Mouse (Mus musculus) brain, adult 2 months (tissue): Measurements from ENCODE around the gene S100a8.
A peak's percentile ranks its signal among the peaks of the same experiment; 100 is the strongest.

Source experiments
- DNase-seq: peaks from one replicate; pipeline ENCODE4 v3.0.0; 2011; ENCODE audit warnings: low read depth, low spot score

The S100a8 gene

DNA sequence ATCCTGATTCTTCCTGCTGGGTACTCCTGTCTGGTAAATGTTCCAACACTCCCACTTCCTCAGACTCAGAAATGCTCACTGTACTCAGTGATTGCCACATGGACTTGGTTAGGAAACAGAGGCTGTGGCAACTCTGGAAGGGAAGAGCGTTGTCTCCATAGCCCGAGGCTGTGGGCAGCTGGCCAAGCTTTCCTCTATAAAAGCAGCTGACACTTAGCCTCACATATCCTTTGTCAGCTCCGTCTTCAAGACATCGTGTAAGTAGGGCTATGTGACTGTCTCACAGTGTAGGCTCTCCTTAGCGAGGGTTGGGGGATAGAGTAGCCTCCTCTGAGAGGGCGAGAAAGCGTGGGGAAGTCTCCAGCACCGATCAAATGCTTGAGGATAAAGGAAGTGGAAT lies at the start of gene S100a8:
S100a8 (plus strand) TSS at position 133 of the 400 bp plus-strand sequence.
- DNase-seq = no peak

DNA sequence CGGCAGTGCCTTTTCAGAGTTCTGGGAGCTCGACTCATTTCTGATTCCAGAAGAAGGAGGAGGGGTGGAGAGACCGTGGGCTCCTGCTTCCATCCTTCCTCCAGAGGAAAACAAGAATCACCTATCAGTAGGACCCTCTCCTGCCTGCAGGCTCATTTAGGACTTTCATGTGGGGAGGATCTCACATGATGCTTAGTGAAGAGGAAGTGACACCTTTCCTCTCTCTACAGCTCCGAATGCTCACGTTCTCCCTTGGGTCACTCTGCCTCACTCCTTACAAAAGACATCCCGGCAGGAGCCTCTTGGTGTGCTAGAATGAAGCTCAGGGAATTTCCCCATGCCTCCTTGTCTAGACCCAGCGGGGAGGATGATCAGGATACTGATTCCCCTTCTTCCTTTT lies 47.2 kb upstream of the S100a8 start:
- no peak for DNase-seq

DNA sequence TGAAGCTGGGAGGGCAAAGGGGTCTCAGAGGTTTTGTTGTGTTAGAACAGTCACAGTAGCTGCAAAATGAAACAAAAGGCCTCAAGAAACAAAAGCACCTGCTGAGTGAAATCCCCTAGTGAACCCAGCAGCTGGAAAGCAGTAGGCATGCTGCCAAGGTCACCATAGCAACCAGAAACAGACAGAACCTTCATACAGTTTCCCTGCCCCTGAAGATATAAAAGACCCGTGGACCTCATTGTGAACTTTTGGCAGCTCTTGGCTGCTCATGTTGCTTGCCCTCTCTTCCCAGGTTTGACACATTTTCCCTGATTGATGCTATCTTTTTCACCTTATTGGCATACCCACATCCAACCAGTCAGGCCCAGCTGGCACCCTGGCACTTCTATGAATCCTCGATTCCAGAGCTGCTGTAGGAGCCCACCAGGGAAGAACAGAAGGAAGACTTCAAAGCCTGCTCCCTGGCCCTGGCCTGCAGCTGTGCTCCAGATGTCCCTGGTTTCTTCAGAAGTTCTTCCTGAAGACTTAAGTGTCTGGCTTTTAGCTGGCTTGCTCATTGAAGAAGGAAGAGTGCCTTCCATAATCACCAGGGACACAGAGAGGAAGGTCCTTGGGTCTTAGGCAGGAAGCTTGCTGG lies 45.2 kb upstream of the S100a8 start:
- peak; percentile 74 for DNase-seq

DNA sequence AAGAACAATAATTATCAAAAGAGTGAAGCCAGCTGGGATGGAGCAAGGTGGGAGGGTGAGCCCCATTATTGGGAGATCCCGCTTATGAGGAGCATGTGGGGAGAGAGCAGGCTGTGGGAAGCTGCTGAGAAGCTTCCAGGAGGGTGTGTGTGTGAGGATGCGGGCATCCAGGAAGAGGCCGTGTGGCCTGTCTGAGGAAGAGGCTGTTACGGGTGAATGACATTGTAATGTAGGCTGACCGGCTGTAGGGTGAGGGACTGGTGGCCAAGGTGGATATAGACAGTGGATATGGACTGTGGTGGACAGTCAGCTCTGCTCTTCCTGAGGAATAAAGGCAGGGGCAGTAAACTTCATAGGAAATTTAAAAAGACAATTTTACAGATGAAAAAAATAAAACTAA lies 43.3 kb upstream of the S100a8 start:
- DNase-seq = no peak

DNA sequence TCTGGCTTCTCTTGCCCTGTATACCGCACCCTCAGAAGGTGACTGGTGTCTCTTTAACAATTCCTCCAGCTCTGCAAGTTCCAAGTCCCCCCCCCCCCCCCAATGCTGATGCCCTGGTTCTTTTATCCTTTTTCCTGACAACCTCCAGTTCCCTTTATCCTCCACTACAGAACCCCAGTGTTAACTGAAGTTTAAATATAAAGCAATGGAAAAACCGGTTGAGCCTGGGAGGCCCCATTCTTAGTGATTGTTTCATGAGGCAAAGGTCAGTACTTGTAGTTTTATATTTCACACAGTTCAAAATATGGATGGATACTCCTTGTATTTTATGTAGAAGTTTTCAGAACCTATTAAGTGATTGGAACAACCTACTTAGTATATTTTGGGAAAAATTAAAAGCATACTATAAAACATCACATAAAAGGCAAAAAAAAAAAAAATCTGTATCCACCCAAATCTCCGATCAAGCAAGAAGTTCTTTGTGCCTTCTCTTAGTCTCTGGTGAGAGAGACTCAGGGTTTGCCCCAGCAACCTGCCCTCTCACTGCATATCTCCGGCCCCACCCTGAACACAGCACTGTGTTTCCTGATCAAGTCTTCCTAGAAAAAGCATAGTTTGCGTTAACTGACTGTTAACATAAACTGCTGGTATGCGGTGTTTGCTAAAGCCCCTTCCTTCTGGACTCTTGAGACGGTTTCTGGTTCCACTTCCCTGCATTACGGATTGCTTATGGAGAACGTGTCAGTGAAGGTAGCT lies 42.3 kb upstream of the S100a8 start:
- DNase-seq = no peak

DNA sequence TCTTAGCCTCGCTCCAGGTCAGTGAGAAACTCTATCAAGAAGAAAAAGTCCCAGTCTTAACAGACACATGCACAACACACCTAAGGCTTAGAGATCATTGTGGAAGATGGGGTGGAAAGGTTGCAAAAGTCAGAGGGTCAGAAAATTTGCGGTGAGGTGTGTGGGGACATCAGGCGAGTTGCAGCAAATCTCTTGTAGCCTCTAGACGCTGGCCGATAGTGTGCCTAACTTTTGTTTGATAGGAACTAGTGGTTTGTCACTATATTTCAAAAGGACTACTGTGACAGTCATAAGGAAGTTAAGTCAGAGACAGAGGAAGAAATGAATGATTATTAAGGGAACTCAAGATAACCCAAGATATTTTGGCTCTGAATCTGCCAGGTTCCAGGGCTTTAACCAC lies 41.4 kb upstream of the S100a8 start:
- DNase-seq = no peak

DNA sequence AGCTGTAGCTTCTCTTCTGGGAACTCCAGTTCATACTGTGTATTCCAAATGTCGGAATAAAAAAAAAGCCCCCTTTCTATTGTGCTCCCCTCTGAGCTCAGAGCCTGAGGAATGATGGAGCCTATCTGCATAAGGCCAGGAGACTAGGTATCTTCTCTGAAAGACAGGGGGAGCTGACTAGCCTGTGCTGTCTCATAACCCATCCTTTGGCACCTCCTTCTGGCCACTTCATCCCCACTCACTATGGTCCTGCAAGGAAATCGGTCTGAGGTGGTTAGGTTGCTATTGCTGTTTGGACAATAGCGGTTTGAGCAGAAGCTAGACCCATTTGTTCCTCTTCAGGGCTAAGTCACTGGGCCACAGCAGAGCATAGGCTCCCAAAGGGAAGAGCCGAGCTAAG lies 41.0 kb upstream of the S100a8 start:
- DNase-seq = peak; percentile 69

DNA sequence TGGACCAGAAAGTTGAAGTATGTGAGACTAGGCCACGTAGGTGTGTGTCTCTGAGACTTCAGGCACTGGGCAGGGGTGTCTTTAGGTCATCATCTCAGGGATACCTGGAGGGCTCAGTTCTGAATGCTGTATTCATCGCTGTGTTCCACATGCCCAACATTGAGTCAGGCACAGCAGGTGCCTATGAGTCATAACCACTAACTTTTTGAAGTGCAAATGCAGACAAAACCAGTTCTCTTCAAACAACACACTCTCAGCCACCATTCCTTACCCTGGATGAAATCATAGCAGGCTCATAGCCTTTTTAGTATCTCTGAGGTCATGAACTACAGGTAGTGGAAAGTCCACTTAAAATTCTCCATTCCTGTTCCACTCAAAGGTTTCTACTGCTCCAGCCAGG lies 39.5 kb upstream of the S100a8 start:
- DNase-seq = peak; percentile 58

DNA sequence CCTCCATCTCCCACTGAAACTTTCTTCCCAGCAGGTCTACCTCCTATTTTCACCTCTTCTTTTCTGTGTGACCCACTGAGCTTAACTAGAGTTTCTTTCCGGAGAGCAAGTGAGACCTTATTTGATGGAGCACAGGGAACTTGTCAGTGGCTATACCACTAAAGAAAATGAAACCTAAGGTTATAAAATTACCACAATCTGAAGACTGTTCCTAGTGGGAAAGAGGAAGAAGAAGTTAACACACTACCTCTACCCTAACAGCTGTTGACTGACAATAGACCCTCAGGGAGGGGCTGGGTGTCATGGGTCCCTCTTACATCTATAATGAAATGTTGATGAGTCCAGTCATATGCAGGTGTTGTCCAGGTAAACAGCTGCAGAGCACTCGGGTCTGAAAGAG lies 36.8 kb upstream of the S100a8 start:
- no peak for DNase-seq

DNA sequence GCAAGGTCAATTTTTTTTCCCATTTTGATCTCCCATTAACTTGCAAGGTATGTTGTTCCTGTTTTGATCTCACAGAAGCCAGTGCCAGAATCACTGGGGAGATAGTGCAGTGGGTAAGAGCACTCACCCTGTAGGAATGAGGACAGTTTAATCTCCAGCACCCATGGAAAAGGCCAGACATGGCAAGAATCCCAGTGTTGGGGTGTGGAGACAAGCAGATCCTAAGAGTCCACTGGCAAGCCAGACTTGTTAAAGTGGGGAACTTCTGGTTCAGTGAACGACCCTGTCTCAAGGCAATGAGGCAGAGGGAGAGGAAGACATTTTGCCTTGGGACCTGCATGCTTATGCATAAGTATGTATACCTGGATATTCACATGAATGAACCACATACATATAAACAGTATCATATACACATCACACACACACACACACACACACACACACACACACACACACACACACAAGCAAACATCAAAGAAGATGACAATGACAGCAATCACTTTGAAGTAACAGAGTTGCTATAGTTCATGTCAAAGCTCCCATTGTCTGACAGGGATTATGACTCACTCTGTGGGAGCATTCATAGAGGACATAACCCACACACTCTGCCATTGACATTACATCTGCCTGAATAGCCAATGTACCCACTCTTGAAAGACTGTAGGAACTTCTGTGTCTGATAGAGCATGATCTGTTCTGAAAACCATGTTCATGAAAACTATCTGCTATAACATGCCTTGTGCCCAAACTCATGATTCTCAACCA lies 30.1 kb upstream of the S100a8 start:
- peak; percentile 51 for DNase-seq

DNA sequence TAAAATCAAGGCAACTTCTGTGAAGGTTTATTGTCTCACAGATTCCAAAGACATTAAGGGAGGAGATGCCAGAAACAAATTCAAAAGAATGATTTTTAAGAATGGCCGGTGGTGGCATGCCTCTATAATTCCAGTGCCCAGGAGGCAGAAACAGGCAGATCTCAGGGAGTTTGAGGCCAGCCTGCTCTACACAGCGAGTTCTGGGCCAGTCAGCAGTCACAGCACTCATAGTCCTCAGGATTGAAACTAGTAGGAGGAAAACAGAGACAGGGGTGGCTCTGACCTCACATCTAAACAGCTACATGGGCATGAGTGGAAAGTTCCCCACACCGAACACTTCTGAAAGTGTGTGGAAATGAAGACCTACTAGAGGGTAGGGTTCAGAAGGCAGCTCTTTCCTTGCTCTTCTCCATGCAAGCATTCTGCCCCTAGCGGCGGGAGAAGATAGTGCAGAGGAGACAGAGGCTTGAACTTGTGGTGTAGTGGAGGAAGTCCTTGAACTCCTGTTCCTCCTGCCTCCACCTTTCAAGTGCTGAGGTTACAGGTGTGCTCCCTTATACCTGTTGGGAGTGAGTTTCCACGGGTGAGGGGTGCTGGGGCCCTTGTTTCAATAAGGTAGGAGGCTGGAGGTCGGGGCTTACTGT lies 29.1 kb upstream of the S100a8 start:
- peak; percentile 17 for DNase-seq

DNA sequence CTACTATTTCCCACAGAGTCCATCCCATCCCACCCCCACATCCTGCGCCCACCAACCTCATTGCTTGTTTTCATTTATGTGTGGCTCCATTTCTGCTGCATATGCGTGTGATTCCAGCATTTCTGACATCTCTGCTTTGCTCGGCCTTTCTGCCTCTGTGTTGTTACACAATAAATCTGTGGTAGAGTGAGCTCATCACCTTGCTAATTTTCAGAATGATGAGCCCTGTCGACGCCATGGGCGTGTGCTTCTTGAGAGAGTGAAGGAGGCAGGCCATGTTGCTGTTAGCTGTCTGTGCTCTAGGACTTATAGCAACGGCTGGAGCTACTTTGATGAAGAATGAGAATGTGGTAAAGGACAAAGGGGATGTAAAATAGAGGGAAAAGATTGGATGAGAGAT lies 27.8 kb upstream of the S100a8 start:
- no peak for DNase-seq

DNA sequence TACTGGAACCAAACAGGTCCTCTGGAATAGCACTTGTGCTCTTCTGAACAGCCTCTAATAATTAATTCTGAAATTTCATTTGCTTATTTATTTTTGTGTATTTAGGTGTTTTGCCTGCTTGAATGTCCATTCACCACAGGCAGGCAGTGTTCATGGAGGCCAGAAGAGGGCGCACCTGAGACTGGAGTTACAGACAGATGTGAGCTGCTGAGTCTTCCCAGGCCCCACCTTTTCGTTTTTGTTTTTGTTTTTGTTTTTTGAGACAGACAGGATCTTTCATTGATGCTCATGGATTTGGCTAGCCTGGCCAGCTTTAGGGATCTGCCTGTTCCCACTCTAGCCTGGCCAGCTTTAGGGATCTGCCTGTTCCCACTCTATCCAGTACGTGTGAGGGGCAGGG lies 24.6 kb upstream of the S100a8 start:
- peak; percentile 59 for DNase-seq

DNA sequence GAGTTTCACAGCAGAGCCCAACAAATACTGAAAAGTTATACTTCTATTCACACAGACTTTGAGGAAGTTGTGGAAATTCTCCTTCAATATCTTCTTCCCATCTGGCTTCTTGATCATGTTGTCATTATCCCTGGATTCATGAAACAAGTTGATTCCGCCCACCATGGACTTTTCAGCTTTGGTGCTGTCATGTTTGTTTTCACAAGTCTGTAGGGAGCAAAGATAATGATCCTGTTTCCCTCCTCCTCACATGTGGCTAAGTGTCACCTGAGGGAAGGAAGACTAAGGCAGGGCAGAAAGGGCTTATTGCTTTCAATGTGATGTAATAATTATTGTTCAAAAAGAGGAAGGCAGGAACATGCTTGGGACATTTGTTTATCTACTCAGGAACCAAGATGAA lies 21.5 kb upstream of the S100a8 start:
- no peak for DNase-seq

DNA sequence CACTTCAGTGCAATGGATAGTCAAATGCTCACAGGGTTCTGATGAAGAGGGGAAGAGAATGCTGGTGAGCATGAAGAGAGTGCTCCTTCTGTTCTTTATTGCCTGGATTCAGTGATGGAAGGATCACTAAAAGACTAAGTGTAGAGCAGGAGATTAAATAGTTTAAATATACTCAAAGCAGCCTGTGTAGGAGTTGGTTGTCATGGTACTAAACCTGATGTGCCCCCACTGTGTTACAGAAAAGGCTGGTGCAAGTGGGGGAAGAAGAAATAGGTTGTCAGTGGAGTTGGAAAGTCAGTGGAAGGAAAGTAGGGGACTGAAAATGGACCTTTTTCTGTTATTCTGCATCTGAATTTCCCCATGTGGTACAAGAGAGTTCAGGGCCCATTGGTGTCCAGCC lies 19.8 kb upstream of the S100a8 start:
- DNase-seq = peak; percentile 71

DNA sequence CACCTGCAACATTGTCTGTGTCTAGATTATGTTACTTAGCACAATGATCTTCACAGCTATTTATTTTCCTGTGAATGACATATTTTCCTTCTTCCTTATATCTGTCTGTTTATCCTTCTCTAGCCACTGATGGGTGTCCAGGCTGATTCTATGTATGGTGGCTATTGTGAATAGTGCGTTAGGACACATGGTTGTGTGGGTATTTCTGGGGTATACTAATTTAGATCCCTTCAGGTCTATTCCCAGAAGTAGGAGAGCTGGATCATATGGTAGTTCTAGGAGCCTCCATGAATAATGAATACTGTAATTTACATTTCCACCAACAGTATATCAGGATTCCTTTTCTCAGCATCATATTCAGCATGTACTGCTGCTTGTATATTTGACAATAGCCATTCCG lies 18.9 kb upstream of the S100a8 start:
- peak; percentile 18 for DNase-seq

DNA sequence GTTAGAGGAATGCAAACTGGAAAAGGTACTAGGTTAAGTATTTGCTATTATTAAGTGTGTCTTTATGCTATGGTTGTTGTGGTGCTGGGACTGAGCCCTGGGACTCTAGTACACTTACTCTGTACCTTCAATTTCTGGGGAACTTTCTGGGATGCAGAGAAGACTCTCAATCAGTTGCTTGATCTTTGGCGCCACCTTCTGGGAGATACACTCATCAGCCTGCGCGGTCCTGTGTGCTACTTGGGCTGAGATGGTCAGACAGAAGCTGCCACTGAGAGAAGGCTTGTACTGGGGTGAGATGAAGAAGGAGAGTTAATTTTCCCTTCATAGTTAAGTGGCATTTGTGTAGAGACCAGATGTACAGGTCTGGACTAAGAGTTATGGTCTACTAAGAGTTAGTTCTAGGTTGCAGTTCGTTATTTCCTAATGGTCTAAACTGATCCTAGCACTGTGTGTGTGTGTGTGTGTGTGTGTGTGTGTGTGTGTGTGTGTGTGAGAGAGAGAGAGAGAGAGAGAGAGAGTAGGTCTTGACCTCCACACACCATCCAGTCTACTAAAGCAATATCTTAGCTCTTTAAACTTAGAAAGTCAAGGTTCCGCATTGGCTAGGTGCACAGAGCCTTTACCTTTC lies 15.8 kb upstream of the S100a8 start:
- DNase-seq = peak; percentile 86

DNA sequence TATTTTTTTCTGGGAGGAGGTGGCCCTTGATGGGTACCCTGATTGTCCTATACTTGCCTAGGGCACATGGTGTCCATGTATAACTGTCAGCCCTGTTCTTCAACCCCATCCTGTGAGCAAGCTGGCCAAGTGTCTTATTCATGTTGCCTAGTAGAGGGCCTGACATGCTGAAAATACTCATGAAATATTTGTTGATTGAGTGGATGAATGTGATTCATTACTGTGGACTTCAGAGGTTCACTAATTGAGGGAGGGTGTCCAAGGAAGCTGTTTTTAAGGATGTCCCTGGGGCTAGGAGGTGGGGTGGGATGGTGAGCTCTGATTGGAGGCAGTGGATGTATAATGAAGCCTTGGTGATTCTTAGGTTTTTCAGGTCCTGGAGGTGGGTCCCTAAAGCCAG lies 15.1 kb upstream of the S100a8 start, which contains the start of gene S100a7a:
S100a7a (plus strand) TSS at position 301 of the 400 bp plus-strand sequence.
- DNase-seq = no peak

DNA sequence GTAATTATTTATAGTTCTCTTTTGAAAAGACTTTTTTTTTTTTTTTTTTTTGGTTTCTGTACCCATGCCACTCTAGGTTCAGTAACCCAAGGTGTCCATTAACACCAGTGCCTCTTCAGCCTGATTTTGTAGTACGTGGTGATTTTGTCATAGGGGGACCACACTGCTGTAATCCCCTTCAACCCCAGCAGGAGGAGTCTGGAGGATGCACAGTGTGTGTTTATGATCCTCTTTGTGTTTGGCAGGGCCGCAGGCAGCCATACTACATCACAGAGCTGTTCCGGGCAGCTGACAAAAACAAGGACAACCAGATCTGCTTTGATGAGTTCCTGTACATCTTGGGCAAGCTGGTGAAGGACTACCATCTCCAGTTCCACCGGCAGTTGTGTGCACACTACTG lies 11.4 kb upstream of the S100a8 start:
- no peak for DNase-seq

DNA sequence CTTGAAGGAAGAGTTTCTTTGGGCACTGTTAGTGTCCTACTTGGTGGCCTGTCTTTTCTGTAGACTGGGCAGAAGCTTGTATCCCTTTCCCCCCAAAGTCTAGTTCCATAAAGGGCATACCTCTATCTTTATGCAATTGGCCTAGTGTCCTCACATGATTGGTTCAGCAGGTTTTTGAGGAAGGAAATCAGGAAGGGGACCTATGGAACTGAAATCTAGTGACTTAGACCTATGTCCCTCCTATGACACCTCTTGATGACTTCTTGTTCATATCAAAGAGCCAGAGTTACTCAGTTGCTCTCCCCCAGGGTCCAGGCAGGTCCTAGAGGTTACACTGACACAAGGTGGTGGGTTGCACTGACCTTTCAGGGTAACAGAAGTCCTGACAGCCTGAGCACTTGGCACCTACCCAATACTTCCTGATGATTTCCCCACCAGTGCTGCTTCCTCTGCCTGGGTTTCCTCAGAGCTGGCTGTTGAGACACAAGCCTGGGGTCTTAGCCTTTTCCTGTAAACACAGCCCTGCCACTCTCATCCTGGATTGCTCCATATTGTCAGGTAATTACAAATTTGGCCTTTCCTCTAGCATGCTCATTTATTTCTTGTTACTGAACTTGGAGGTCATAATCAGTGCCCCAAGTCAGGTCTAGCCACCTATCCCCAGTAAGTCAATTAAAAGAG lies 9.3 kb upstream of the S100a8 start:
- DNase-seq = no peak

DNA sequence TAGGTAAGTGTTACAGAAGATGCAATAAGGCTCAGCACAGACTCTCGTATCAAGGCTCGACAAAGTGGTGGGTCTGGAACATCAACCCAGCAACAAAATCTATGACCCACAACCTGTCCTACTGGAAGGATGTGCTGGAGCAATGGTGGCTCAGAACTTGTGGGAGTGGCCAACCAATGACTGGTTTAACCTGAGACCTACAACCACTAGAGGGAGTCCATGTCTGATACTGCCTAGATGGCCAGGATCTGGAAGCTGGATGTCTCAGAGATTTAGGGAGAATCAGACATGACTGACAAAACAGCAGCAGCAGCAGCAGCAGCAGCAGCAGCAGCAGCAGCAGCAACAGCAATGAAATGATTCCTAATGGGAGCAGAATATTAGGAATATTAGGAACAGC lies 4.6 kb upstream of the S100a8 start:
- peak; percentile 26 for DNase-seq
